8 mouse cellular contexts compared by ENCODE assay signal in the genomic region with DNA sequence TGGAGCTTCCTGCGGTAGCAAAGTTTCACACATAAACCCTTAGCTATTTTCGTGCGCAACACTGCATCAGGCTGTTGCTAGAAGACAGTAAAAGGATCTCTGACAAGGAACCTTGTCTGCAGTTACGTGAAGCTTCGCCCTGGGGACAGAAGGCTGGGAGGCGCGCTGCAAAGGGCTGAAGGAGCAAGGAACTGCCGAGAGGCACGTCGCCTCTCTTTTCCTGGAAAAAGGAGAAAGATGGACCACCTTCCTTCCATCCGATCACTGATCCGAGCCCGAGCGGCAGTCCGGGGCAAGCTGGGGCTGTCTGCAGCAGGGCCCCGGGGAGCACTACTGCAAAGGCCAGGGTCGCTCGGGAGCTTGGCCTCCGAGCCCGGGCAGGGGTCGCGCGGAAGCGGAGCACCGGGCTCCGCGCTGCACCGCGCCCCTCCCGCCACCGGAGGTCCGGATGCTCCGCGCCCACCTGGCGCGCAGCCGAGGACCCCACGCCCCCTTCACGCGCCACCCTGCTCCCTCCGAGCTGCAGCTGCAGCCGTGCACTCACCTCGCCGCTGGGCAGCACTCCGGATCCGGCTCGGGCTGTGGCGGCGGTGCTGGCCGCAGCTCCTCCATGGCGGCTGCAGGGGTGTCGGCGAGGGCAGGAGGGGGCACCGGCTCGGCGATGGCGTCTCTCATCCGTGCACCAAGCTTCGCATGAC. TPM values are rescaled to one million over a fixed set of nuclear protein-coding genes. Genes with fewer than 3 reads are reported as not detected.
DNase-seq lines count a peak whose midpoint lies in the region; ATAC-seq lines count a peak whose summit lies in the region.

No protein-coding gene starts in this region.

- under 1% methylated on average over 59 of the region's 59 CpGs for WGBS in forebrain, embryonic 15.5 days
- under 1% methylated on average over 59 of the region's 59 CpGs for WGBS in liver, embryonic 12.5 days (ENCODE audit: insufficient replicate concordance)

- H3K27me3 ChIP-seq in forebrain, embryonic 15.5 days: no peaks in the 10 kb centered on the region
- no peaks in the 10 kb centered on the region for H3K27me3 ChIP-seq in liver, embryonic 12.5 days (replicated peaks)
- H3K27me3 ChIP-seq in splenic B cell, adult 2 months (ENCODE audit: control insufficient read depth, insufficient read depth, low read length, poor library complexity, severe bottlenecking): no peaks in the 10 kb centered on the region

- peak overlapping the region; percentile 75 for H3K4me3 ChIP-seq in forebrain, embryonic 15.5 days
- H3K4me3 ChIP-seq in liver, embryonic 12.5 days: peak overlapping the region; percentile 100

- H3K4me1 ChIP-seq in forebrain, embryonic 15.5 days: peaks cover 39% of the 10 kb centered on the region
- peaks cover 48% of the 10 kb centered on the region for H3K4me1 ChIP-seq in liver, embryonic 12.5 days

- no peaks in the 10 kb centered on the region for H3K36me3 ChIP-seq in forebrain, embryonic 15.5 days
- no peaks in the 10 kb centered on the region; the same call in 1 of the 2 replicates for H3K36me3 ChIP-seq in liver, embryonic 12.5 days
- H3K36me3 ChIP-seq in splenic B cell, adult 2 months (ENCODE audit: control insufficient read depth, insufficient read depth, low read length, poor library complexity, severe bottlenecking): no peaks in the 10 kb centered on the region

- DNase-seq in cerebellum, postnatal 10 days: no peak
- DNase-seq in right cerebral cortex, adult 18-20 months: peak; percentile 33
- DNase-seq in right cerebral cortex, postnatal 36 days (ENCODE audit: low spot score in 2 of 2): no peak
- DNase-seq in splenic B cell, adult 2 months (ENCODE audit: low read depth, low spot score): peak; percentile 8
- no peak for DNase-seq in layer of hippocampus, adult 11-12 months (ENCODE audit: low spot score)

- peak overlapping the region; percentile 97 for H3K27ac ChIP-seq in forebrain, embryonic 15.5 days (replicated peaks)
- peak overlapping the region; percentile 86 for H3K27ac ChIP-seq in liver, embryonic 12.5 days

- H3K4me2 ChIP-seq in forebrain, embryonic 15.5 days (replicated peaks): peak overlapping the region; percentile 69
- H3K4me2 ChIP-seq in liver, embryonic 12.5 days: peak overlapping the region; percentile 94

- H3K9ac ChIP-seq in forebrain, embryonic 15.5 days (replicated peaks): peak overlapping the region; percentile 79
- H3K9ac ChIP-seq in liver, embryonic 12.5 days: peak overlapping the region; percentile 96

- peak; percentile 29; the same call in 1 of the 2 replicates for ATAC-seq in cerebellum, adult (ENCODE audit: insufficient number of reproducible peaks, low FRiP score, low TSS enrichment)
- peak; percentile 83 for ATAC-seq in forebrain, embryonic 15.5 days (replicated peaks)
- ATAC-seq in liver, embryonic 12.5 days: peak; percentile 73

- no peaks in the 10 kb centered on the region for H3K9me3 ChIP-seq in forebrain, embryonic 15.5 days
- H3K9me3 ChIP-seq in liver, embryonic 12.5 days (replicated peaks): no peaks in the 10 kb centered on the region

RNA-seq across cellular contexts. Expression of a gene that starts 0.5 kb away (rescaled TPM):
- 37.4 and 47.3 TPM in 2 replicates for polyA plus RNA-seq in forebrain, embryonic 15.5 days (2015; fragmentation: Nextera tagmentation; extraction: Ambion mirVana)
- polyA plus RNA-seq in liver, embryonic 12.5 days (2016; fragmentation: Nextera tagmentation; extraction: Ambion mirVana): 23.0 and 24.2 TPM in 2 replicates

Comparison
In these comparisons a context has a peak if more than half of its experiments do, and no peak if none do; other contexts are left out.
1. DNase-seq: peak in right cerebral cortex, adult 18-20 months (single experiment) and splenic B cell, adult 2 months (single experiment); none in cerebellum, postnatal 10 days (0 of 2), right cerebral cortex, postnatal 36 days (0 of 2) and layer of hippocampus, adult 11-12 months (single experiment).
2. ATAC-seq: peak in every context shown above with its lines; median percentile 83 in forebrain, embryonic 15.5 days; 73 in liver, embryonic 12.5 days; 29 in cerebellum, adult.